Mouse (Mus musculus) embryo, embryonic 9.5 days (tissue): Measurements from ENCODE around the gene Dcaf15.

ENCODE experiments used
- DNase-seq: peaks from one replicate; pipeline ENCODE4 v3.0.0-alpha.2; 2017; ENCODE audit errors: extremely low spot score

Dcaf15 gene

DNA sequence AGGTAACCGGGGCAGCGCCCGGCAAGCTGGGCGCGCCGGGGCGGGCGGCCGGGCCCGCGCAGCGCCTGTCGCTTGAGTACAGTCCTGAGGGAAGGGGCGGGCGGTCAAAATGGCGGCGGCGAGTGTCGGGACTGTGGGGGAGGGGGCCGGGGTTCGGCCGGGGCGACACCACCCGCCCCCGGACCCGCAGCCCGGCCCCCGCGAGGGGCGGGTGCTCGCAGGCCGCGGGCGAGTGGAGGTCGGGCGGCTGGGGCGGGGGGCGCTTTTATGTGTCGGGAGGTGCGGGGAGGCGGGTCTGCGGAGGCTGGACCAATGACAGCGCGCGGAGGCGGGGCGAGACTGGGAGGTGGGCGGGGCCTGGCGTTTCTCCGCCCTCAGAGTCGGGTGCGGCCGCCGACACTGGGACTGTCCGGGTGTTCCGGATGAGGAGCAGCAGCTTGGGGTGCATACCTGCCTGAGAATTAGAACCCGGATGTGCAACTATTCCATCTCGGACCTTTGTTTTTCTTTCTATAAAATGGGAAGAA is 37.5 kb downstream of the Dcaf15 start:
- peak; percentile 96 for DNase-seq

DNA sequence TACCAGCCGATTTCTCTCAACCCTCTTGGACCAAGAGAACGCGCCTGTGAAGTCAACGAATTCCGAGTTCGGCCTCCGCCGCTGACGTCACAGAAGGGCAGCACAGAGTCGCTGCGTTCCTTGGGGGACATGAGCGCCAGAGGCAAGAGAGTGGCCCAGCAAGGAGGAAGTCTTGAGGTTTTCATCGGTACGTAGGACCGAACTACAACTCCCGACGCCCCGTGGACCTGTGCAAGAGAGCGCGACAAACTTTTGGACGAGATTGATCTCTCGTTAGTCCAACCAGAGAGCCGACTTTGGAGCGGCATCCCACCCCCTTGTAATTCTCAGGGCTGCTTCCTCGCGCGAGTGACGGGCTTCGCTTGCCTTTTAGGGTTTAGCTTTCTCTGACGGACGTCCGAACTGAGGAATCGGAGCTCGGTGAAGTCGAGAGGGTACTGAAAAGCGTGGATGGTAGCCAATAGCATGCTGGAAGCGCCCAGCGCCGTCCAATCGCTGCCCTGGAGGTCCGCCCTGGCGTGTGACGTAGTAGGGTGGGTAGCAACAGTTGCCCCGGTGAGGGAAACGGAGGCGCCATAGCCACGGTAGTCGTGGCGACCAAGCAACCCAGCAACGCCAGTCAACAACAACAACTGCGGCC is 38.2 kb downstream of the Dcaf15 start, which contains the start of gene Rfx1:
Rfx1 (plus strand) TSS at position 544 of the 640 bp plus-strand sequence.
- peak; percentile 97 for DNase-seq

DNA sequence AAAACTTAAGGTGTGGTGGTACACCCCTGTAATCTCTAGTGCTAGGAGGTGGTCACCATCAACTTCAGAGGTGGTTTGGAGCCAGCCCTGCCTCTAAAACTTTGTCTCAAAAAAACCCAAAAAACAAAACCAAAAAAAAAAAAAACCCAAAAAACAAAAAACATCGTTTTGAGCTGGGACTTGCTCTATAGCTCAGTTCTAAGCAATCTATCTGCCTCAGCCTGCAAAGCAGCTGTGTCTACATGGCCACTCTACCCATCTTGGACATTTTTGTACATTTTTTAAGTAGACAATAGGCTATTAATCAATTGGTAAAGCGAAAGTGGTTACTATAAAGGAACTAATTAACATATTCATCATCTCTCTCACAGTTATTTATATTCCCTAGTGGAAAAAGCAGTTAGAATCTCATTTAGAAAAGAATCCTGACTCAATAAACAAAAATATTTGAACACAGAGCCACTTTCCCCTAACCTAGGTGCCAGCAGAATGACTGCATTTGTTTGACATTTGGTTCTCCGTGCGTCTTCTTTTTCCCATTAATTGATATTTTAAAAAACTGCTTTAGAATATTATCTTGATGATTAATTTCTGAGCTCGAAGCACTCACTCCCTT is 39.0 kb downstream of the Dcaf15 start:
- DNase-seq: no peak

DNA sequence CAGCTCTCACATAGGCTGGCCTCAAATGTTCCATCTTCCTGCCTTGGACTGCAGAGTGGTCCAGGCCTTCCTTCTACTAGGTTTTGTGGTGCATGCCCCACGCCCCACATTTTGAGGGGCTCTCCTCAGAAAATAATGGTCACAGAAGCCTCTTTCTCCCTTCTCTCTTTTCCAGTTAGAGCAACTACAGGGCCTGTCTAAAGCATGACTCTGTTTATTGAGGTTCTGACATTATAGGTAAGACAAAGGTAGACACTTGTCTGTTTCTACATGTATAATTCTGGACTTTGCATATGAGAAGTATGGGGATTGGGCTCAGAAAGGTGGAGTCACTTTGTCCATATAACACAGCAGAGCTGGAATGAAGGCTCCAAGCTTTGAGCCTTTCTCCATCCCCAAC is 39.5 kb downstream of the Dcaf15 start, which contains the start of gene Gm10643:
Gm10643 (minus strand) TSS at position 101 of the 400 bp plus-strand sequence.
- no peak for DNase-seq

DNA sequence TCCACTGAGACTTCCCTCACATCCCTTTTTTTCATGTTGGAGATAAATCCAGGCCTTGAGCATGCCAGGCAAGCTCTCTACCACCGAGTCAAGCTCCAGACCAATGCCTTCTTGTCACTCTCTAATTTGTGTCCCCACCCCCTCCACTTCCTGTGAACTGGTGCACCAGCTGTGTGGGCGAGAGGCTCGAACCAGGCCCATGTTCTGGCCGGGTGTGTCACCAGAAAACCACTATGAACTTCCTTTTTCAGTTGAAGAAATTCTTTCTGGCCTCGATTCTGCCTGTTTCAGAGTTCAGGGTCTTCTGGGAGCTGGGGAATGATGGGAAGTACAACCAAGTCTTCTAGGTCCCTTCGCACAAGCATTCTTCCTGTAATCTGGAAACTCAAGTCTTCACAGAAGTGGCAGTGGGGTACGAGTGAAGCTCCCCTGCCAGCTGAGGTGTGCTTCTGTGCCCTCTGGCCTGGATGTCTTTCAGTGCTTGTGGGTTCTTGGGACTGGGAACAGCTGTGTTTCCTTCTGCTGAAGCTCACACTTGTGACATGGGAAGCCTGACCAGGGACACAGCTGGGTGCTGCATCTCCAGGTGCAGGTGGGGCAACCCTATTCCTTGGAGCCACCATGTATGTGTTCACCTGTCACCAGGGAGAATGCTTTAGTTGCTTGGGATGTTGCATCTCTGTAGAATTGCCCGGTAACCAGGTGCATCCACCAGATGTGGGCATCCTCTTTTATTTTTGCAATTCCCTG is 40.5 kb downstream of the Dcaf15 start:
- no peak for DNase-seq

DNA sequence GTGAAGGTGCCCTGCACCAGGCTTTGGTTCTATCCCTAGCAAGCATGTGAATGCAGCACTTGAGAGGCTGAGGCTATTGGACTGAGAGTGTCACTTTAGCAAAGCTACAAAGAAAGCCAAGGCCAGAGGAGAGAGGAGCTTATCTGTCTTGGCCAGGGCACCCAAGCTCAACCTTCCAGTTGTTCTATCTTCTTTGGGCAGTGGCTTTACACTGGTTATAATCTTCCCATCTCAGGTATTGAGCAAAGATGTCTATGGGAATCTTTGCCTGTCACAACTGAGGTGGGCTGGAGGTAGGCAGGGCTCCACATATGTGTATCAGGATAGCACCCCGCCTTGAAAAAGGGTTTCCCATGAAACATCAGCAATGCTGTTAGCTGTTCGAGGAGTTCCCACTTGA is 44.3 kb downstream of the Dcaf15 start:
- no peak for DNase-seq

DNA sequence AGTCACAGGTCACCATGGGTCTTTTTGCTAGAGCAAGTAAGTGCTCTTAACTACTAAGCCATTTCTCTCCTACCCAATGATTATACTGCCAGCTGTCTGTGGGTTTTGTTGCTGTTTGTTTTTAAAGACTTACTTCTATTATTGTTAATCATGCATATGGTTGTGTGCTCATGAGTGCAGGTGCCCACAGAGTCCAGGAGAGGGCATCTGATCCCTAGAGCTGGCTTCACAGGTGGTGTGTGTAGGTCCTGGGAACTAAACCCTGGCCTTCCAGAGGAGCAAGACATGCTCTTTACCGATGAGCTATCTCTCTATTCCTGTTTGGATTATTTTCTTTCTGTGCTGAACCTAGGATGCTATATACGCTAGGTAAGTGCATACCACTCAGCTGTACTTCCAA is 45.3 kb downstream of the Dcaf15 start:
- DNase-seq: no peak

DNA sequence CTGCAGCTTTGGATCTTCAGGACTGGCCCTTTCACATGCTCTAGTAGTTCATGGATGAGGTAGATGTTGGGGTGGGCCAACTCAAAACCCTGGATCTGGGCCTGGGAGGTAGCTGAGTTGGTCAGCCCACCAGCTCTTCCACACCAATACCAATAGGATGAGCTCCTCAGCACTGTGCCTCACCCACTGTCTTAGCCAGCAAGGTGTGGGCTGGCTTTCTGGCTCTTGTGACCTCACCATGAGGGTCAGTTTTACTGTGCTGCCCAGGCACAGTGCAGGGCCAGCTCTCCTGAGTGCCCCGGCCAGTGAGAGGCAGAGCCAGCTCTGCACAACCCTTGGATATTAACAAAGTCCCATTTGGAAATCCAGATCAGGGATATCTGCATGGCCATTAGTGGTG is 46.7 kb downstream of the Dcaf15 start:
- DNase-seq: no peak

DNA sequence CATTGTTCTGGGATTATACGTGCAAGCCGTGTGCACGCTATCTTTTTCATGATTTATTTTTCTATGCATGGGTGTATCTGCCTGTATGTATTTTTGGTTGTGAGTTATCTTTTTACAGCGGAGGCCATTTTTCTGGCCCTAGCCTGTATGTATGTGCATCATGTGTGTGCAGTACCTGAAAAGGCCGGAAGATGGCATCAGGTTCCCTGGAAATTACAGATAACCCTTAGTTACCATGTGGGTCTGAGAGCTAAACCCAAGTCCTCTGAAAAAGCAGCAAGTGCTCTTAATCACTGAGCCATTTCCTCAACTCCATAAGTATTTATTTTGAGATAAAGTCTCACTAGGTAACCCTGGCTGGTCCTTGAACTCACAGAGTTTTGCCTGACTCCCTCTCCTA is 51.3 kb downstream of the Dcaf15 start:
- DNase-seq: no peak

DNA sequence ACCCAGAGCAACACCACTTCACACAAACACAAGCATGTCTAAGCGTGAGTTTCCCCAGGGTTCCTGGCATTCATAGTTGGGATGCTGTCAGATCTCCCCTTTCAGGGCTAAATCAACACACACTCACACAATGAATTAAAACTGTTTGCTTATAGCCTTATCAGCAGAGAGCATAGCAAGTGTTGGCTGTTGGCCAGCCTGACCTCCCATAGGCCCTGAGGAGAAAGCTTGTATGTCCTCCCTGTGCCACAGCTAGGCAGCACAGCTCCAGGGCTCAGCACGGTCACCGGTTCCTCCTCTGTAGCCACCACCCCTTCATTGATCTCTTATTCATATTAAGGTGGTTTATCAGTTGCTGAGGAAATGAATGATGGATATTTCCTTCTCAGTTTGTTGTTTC is 51.8 kb downstream of the Dcaf15 start:
- DNase-seq: no peak

DNA sequence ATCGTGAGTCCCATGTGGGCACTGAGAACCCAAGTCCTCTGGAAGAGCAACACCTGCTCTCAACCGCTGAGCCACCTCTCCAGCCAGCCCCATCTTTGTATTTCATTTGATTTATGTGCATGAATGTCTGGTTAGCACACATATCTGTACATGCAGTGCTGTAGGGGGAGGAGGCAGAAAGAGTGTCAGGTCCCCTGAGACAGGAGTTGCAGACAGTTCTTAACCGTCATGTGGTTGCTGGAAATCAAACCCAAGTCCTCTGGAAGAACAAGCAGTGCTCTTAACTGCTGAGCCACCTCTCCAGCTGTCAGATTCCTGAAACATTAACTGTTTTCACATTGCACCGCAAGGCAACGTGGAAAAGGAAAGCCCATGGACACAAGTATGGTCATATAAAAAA is 56.4 kb downstream of the Dcaf15 start:
- no peak for DNase-seq
